Mouse (Mus musculus) spleen, adult 2 months (tissue): ENCODE data around the gene Ttll2.
"Not testable (repeated sequence)": the region's sequence is repeated elsewhere in the genome, so short reads cannot be mapped to it uniquely, and the experiment has no call there.

Source experiments
- CTCF ChIP-seq: fragments of 200-500 bp; IDR thresholded peaks from 2 replicates; pipeline ENCODE4 v1.5.1; 2011; ENCODE audit warnings: mild to moderate bottlenecking, inconsistent platforms; ENCODE audit not compliant: insufficient read depth, insufficient read length, insufficient replicate concordance; ENCODE audit errors: extremely low read depth
- POLR2A ChIP-seq: fragments of 200-500 bp; IDR thresholded peaks from 2 replicates; pipeline ENCODE4 v1.6.1; 2011; ENCODE audit warnings: low read depth, low read length, inconsistent platforms

DNA sequence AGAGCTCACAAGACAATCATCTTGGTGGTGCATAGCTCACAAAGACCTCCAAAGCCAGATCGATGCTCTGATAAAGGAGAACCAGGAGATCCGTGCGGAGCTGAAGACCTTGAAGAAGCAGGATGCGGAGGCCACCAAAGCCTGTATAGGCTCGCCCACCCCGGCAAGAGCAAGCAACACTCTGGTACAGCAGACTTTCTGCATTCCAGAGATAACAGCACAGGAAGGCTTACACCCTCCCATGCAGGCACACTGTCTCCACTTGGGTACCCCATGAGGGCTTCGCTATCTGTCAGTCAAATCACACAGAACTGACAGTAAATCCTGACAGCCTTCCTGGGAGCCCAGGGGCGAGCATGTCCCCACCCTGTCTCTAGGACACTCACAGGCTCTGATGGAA, 26.1 kb downstream of the Ttll2 start:
- not testable (repeated sequence) for TF ChIP-seq CTCF, POLR2A
